Mouse (Mus musculus) MEL-GATA-1-ER (cell line): ENCODE measurements around the gene C4b.
"Not testable (repeated sequence)": the region's sequence is repeated elsewhere in the genome, so short reads cannot be mapped to it uniquely, and the experiment has no call there.

ENCODE experiments used
- DNase-seq: peaks from one replicate; pipeline ENCODE4 v3.0.0-alpha.2; 2012; ENCODE audit warnings: low read depth; ENCODE audit errors: extremely low read depth

C4b gene

DNA sequence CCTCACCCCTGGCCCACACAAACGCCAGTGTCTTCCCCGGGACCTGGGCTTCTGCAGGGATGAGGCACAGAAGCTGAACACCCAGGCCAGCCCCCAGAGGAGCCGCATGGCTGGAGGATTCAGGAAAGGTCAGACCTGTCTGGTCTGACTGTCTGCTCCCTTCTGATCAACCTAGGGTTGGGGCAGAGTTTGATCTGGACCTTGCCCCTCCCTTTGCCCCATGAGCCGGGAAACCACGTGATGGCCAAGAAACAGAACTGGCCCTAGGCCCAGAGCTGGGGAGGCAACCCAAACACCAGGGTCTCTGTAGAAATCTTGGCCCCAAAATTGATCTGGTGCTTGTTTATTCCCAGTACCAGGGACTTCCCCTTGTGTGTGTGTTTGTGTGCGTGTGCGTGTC, at the start of gene C4b:
TSS of gene C4b (minus strand) at position 164 of the 400 bp plus-strand sequence.
- DNase-seq: no peak

DNA sequence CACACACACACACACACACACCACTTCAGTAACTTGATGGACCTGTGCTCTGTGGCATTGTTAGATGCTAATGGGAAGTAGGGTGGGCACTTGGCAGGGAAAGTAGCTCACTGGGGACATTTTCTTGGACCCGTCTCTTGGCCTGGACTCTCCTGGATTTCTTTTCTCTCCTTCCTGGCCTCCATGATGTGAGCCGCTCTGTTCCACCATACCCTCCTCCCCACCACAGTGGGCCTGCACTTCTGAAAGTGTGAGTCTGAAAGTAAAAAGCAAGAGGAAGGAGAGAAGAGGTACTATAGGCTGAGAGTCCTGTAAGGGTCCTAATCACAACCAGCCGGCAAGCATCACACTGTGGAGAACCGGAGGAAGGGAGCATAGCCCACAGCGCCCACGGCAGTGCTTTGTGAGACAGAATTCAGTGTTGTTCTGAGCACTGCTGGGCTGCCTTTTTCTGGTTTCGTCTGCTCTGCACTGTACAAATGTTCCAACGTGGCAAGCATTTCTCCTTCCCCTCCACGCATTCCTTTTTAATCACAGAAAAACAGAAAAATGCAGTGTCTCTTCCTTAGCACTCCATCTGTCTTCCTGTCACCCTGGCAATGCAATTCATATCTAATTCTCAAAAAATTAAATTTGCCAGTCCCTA, 34.1 kb upstream of the C4b start:
- no peak for DNase-seq

- no peak for DNase-seq
Observed at GRCm38 (mm10) chr17:34761471-34761870, 17.8 kb upstream of the C4b start.

GRCm38 (mm10) chr17:34746531-34746930, 2.8 kb upstream of the C4b start:
- no peak for DNase-seq

GRCm38 (mm10) chr17:34745166-34745565, 1.5 kb upstream of the C4b start:
- DNase-seq: not testable (repeated sequence)

DNA sequence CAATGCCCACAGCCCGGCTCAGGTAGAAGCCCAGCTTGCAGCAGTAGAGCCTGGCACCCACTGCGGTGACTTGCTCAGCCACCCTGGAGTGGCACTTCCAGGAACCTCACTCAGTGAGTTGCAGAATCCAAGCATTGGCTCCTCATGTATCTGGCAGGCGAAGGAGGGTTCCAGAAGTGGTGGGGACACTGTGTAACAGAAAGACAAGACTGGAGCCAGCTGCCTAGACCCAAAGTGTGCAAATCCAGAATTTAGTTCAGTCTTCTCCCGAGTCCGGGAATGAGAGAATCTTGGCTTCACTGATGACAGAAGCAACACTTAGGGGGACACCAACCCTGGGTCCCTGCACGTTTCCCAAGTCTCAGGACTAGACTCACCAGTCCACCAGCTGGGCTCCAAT, 929 bp upstream of the C4b start:
- not testable (repeated sequence) for DNase-seq

GRCm38 (mm10) chr17:34744206-34744605, 524 bp upstream of the C4b start:
- no peak for DNase-seq

GRCm38 (mm10) chr17:34740280-34740679, 3.4 kb downstream of the C4b start:
- DNase-seq: no peak

DNA sequence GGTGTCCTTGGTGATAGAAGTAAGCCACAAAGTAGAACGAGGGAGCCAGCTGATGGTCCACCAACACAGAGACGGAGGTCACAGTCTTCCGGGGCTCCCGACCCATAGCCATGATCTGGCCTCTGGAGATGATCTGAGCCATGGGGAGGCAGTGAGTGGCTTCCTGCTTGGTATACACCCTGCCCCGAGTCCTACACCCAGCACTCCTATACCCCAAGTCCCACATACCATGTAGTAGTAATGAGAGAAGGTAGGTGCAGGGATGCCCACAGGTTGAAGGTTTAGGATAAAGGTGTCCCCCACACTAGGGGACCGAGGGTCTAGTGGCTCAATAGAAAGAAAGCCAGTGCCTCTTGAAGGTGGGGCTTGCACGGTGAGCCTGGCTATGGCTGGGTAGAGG, 4.0 kb downstream of the C4b start:
- not testable (repeated sequence) for DNase-seq

DNA sequence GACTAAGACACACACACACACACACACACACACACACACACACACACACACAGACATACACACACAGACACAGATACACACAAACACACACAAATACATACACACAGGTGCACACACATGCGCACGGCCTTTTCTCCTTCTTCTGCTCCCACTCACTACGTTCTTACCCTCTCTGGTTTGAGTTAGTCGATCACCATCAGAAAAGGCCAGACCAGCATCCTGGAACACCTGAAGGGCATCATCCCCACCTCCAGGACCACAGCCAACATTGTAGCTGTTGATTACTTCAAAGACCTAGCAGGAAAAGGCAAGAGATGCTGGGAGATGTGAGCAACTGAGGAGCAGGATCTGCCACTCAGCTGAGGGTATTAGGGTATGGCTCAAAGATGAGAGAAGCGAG, 6.2 kb downstream of the C4b start:
- DNase-seq: not testable (repeated sequence)

GRCm38 (mm10) chr17:34729779-34730553, 13.7 kb downstream of the C4b start:
- DNase-seq: not testable (repeated sequence)

GRCm38 (mm10) chr17:34729155-34729554, 14.5 kb downstream of the C4b start:
- DNase-seq: not testable (repeated sequence)

- no peak for DNase-seq
Observed at GRCm38 (mm10) chr17:34727887-34728286, 15.8 kb downstream of the C4b start.

- DNase-seq: no peak
Observed at GRCm38 (mm10) chr17:34723066-34723465, 20.6 kb downstream of the C4b start.

DNA sequence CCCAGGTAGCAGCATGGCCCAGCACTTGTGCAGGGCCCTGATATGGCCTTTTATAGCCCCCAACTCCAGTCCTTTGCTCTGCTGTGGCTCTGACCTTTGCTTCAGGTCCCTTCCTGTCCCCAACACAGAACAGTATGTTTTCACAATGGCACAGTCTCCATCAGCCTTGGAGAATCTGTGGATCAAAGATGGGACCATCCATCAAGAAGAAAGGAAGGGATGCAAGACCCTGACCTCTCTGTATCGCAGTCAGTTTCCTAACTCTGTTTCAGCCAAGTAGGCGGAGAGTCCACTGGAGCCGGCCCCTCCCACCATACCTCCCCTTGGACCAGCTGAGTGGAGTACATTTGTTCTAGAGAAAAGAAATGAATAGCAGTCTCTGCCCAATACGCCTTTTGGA, 21.4 kb downstream of the C4b start:
- DNase-seq: not testable (repeated sequence)

DNA sequence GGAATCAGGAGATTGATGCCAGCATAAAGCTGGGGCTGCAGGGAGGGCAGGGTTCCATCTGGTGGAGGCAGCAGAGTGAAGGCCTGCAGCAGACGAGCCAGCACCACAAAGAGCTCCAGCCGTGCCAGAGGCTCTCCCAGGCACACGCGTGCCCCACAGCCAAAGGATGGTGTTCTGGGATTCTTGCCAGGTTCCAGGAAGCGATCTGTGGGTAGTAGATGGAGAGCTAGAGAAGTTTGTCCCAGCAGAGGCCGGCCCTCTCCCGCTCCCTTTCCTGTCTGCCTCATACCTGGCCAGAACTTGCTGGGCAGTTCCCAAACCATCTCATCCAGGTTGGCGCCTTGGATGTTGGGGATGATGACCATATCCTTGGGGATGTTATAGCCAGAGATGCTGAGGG, 23.8 kb downstream of the C4b start:
- DNase-seq: not testable (repeated sequence)

DNA sequence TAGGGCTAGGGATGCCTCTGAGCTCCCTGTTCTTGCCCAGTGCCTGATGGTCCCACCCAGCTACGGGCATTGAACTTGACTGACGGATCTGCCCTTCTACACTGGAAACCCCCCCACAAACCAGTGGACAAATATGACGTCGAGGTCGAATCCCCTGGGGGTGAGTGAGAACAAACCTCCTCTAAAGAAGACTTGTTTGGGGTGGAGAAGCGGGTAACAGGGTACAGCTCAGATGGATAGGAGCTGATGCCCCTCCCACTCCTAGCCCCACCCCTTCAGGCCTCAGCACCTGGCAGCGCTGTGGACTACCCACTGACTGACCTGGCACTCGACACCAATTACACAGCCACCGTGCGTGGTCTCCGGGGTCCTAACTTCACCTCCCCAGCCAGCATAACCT, 26.3 kb downstream of the C4b start:
- no peak for DNase-seq

GRCm38 (mm10) chr17:34716247-34716646, 27.4 kb downstream of the C4b start:
- DNase-seq: no peak

DNA sequence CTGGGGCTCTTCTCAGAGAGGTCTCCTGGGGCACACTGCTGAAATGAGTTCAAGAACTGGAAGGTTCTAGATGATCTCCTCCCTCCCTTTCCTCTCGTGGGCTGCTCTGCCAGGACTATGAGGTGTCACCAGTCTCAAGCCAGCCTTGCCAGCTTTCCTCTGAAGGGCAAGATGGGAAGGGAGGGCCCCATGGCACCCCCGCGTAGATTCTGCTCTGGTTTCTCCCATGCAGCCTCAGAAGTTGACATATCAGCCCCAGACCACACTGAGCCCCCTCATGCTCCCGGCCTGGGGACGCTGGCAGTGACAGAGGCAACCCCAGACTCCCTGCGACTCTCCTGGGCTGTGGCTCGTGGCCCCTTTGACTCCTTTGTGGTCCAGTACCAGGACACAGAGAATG, 28.2 kb downstream of the C4b start:
- not testable (repeated sequence) for DNase-seq

GRCm38 (mm10) chr17:34714908-34715445, 28.7 kb downstream of the C4b start:
- not testable (repeated sequence) for DNase-seq

- DNase-seq: not testable (repeated sequence)
Observed at GRCm38 (mm10) chr17:34714181-34714907, 29.3 kb downstream of the C4b start.

DNA sequence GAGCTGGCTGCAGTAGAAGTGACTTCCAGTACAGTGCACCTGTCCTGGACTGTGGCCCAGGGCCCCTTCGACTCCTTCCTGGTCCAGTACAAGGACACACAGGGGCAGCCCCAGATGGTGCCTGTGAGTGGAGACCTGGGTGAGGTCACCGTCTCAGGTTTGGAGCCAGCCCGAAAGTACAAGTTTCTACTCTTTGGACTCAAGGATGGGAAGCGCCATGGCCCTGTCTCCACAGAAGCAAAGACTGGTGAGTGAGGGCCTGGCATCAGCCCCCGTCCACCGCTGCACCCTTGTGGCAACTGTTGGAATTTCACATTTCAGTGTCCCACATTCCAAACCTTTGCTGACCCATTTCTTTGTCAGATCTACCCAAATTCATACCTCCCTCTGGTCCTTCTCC, 30.7 kb downstream of the C4b start:
- DNase-seq: no peak
